Mouse (Mus musculus) liver, adult 2 months (tissue): ENCODE measurements around the gene Plekha4.

ENCODE experiments used
- CTCF ChIP-seq: fragments of 200-500 bp; IDR thresholded peaks from 2 replicates; pipeline ENCODE4 v1.5.1; 2011; ENCODE audit warnings: low read depth, low read length, control low read depth
- POLR2A ChIP-seq: fragments of 200-500 bp; IDR thresholded peaks from 2 replicates; pipeline ENCODE4 v1.6.1; 2011; ENCODE audit warnings: low read length, control low read depth; ENCODE audit not compliant: insufficient read depth; ENCODE audit errors: extremely low read depth

GRCm38 (mm10) chr7:45523678-45524170, 2.4 kb upstream of the Plekha4 start:
- TF ChIP-seq POLR2A: no peak
- TF ChIP-seq CTCF: no peak
